Mouse (Mus musculus) spleen, postnatal 4 days (tissue): ENCODE measurements around the gene Prkci.

ENCODE experiments used
- DNase-seq, 2 experiments: peaks; one replicate each; pipeline ENCODE4 v3.0.0; 2022; ENCODE audit warnings: low spot score in 2 of 2

The Prkci gene

DNA sequence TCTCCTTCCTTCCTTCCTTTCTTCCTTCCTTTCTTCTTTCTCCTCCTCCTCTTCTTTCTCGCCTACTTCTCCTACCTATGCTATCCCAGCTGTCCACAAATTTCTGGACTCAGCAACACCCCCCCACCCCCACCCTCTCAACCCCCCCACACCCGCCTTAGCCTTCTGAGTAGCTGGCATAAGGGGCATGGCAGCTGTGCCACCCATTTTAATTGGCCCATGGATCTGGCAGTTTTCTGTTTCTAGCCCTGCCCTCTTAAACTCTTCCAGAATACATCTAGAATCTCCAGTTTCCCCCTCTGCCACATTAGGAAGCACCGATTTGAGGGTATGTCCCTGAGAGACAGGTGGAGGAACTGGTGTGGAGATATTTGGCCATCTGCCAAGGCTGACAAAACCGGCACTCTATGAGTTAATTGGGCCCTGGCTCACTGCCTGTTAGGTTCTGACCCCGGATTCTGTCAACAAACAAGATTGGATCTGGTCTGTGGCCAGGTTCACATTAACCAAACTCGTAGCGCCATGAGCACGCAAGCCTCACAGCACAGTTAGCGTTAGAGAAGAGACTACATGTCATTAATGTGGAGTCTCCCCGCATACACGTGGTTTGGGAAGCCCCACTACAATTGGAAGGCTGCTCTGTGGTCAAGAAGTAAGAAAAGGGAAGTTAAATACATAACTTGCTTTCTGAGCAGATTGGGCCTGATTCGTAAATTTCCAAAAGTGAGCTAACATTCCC lies 88.1 kb downstream of the Prkci start:
- peak; percentile 31 to 66 for DNase-seq

DNA sequence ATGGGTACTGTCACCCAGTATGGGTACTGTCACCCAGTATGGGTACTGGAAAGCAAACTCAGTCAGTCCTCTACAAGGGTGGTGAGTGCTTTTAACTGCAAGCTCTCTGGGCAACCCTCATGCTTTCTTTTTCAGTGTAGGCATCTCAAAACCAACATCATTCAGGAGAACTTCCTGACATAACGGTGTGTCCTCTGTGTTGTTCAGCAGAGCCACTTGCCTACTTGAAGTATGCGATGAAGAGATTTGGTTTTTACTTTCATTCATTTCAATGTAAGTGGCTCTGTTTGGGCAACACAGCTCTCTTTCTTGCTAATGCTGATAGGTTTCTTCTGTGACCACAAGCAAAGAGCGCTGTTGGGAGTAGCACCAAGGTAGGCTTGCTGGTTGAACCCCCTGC lies 89.5 kb downstream of the Prkci start:
- no peak for DNase-seq

DNA sequence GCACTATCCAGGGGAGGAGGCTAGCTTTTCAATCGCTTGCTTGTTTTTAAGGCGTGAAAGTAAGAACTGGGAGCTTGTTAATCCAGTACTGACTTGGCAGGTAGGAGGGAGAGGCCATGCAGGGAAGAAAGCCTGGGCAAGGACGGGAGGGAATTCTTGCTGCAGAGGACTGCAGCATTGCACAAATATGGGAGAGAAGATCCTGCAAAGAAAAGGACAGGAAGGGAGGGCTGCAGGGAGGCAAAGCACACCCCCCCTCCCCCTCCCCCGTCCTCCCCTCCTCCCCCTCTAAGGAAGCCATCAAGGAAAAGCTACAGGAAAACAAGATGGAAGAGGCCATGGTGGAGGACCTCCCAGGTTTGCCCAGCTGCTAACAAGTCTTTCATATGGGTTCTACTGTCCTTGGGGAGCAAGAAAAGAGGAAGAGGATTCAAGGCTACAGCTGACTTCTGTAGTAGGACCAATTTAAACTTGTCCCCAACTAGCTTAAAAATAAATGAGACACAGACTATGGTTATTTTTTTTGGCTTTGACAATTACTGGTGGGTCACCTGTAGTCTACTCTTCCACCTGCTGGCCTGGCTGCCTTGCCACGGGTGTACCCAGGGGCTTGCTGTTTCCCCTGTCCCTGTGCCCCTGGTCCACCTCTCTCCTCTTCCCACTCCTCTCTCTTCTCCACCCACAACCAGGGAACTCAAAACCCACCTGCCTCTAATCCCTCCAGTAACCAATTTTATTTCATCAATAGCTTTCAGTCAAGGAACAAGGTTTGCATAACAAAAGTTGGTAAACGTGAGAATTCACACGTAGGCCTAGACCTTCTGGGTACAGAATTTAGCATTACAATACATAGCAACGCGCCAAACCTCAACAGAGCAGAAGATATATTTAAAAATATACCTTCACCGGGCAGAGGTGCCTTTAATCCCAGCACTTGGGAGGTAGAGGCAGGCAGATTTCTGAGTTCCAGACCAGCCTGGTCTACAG lies 93.5 kb downstream of the Prkci start:
- no peak for DNase-seq

DNA sequence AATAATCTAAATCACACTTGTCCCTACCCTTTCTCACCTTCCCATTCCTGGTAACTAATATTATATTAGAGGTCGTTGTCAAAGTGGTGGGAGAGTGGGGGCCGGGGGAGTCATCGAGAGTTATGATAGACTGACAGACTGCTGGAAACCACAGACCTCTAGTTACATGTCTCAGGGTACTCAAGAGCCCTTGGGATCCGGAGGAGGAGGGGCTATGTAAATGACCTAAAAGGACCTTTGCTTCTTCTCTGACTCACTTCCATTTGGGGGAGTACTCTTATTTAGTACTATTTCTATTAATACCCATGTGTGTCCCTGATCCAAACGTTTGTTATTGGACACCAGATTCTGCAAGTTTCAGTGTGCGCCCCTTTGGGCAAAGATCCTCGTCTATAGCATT lies 94.4 kb downstream of the Prkci start:
- no peak for DNase-seq

DNA sequence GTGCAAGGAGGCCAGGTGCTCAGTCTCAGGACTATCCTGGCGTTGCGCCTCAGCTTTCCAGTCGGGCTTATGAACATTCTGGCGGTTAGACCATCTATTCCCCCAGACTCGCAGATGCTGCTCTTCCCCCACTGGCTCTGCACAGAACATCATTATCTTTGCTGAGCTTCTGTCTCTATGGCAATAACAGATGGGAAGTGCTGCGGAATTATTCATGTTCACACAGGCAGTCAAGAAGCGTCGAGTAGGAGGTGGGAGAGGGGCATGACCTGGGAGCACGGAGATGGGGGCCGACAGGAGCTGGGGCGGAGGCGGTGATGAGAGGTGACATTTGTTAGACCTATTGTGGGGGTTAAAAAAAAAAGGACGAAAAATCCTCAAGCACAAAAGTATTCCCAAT lies 97.6 kb downstream of the Prkci start:
- DNase-seq, result peak in 1 of 2 experiments; percentile 70

DNA sequence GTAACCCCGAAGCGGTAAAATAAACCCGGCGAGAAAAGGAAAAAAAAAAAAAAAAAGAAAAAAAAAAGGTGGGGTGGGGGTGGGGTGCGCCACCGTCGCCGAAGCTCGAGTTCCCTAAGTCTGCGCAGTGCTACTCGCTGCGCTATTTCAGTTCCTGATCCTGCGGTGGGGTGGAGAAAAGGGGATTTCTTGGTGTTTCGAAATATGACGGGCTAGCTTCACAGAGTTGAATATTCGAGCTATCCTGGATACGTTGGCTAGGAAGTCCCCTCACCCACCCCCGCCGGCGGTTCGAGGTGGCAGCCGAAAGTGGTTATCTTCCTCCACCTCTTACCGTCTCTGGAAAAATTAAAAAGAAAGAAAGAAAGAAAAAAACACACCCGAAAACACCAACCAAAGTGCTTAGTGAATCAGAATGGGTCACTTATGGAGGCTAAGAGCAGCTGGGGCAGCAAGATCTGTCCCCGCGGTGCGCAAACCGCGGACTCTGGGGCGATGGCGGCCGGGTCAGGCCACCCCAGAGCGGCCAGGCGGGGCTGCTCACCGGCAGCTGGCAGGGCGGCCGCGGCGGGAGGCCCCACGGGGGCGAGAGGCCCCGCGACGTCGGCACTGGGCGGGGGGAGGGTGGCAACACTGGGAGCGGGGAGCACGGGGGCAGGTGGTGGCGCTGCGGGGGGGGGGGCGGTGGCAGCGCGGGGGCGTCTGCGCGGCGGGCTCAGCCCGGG lies 98.2 kb downstream of the Prkci start:
- peak; percentile 69 to 84 for DNase-seq

DNA sequence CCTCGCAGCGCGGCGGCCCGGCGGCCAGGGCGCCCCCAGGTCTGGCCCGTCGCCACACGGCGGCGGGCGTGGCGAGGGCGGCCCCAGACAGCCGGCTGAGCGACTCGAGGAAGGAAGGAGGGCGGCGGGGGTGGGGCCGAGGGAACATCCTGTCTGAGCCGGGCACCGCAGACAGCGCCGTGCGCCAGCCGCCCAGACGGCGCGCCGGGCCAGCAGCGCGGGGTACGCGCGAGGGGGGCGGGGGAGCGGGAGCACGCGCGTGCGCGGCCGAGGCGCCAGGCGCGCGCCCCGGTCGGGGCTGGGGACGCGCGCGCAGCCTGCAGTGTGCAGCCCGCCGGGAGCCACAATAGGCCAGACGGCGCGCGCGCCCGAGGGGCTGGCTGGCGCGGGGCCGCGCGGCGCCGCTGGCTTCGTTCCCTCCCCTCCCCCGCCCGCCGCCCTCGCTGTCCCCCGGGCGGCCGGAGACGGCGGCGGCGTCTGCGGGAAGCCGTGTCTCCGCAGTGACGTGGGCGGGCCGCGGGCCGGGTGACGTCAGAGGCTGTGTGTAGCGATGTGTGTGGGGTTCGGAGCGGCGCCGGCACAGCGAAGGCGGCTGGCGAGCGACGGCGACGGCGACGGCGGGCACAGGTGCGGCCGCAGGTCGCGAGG lies 99.1 kb downstream of the Prkci start, which contains the start of gene Skil:
Gene Skil (plus strand): TSS at position 528 of the 648 bp plus-strand sequence.
- DNase-seq, result peak; percentile 89 to 93

DNA sequence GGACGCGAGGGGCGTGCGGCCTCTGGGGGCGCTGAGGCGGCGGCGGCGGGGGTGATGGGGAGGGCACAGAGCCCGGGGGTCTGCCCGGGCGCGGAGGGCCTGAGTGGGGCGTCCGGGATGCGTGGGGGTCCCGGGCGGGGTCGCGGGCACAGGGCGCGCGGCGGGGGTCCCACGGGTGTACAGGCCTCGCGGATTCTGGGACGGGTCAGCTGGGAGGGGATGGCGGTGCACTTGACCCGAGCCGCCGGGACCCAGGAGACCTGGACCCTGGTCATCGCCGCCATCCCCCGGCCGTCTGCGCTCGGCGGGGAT lies 99.6 kb downstream of the Prkci start:
- no peak for DNase-seq

DNA sequence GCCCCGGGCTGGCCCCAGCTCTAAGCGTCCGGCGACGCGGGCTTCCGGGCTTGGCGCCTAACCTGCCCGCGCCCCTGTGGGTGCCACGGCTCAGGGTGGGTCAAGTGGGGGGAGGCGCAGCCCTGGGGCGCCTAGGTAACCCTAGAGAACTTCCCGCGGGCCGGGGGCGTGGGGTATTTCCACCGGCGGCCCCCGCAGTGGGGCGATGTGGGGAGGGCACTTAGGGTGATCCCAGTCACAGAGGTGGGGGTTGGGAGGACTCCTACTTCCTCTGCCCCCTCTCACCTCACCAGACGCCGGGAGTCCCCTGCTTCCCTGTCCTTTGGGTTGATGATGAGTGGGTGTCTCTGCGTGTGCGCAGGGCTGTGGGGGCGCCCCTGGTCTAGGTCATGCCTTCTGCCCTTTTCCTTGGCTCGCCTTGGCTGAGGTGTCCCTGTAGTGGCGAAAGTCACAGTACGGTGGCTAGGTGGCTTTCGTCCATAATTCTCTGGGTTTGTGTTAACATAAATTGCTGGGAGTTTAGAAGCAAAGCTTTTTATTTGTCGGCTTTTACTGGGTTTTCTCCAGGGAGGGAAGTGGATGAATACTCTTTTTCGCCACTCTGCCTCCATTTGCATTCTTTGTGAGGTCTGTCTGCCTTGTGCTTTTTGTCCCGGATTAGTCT lies 100.1 kb downstream of the Prkci start:
- peak; percentile 32 to 78 for DNase-seq

DNA sequence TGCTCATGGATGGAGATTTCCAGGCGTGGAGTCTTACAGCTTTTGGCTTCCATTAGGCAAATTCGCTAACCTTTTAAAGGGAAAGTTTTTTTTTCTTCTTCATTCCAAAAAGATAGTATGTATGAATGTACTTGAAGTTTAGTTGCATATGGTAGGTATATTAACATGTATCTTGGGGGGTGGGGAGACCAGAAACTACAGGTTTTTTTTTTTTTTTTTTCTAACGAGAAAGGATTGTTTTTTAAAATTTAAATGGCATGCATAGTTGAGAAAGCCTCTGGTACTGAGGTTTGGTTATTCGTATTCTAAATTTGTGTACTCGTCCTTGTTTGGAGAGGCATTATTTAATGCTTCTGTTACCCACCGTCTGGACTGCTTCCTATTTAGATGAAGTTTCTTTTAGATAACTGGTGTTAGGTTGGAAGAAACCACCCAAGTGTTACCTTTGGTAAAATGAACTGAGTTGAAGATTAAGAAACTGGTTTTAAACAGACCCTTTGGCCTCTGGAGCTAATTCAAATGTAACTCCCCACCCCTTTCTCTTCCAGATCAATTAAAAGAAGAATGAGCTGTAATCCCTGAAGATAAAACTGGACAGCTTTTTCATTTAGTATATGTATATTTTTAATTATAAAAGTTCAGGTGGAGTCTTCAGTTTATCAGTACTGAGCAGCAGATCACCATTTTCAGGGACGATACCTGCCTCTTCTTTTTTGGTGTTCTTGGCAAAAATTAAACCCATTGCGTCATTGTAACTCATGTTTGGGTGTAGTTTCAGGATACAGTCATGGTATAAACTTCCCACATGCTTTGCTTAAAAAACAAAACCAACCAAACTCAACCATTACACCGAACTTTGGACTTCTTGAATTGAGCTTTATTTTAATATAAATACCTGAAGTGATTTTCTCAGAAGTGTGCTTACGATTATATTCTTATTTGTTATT lies 100.9 kb downstream of the Prkci start:
- DNase-seq, result no peak

DNA sequence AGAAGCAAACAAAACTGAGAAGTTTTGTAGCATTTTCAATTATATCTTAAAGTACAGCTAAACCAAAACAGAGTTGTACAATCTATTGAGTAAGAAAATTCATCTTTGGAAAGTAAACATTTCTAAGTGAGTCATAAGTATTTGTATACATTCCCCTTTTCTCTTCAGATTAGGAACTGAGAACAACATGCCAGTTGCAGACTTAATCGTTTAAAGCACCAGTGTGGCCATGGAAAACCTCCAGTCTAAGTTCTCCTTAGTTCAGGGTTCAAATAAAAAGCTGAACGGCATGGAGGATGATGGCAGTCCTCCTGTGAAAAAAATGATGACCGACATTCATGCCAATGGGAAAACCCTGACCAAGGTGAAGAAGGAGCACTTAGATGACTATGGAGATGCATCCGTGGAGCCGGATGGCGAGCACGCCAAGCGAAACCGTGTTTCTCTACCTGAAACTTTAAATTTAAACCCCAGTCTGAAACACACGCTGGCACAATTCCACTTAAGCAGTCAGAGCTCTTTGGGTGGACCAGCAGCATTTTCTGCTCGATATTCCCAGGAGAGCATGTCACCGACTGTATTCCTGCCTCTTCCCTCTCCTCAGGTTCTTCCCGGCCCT lies 101.7 kb downstream of the Prkci start:
- DNase-seq, result no peak

DNA sequence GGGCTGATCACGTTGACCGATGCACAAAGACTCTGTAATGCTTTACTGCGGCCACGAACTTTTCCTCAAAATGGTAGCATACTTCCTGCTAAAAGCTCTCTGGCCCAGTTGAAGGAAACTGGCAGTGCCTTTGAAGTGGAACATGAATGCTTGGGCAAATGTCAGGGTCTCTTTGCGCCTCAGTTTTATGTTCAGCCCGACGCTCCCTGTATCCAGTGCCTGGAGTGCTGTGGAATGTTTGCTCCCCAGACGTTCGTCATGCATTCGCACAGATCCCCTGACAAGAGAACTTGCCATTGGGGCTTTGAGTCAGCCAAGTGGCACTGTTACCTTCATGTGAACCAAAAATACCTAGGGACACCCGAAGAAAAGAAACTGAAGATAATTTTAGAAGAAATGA lies 102.4 kb downstream of the Prkci start:
- no peak for DNase-seq

DNA sequence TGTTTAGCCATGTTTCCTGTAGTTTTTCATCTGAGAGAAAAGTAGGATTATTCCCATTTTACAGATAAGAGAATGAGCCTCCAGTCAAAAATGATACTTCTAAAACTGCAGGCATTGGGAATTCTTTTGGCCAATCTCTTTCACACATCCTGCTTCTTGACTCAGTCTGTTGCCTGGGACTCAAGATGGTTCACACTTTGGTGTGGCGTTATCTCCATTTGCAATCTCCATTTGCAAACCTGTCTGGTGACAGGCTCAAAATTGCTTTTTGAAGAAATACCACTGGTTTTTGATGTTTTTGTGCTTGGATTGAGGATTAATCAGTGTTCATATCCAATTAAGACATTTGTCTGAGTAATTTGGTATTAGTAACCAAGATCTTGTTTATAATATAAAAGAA lies 103.0 kb downstream of the Prkci start:
- no peak for DNase-seq

DNA sequence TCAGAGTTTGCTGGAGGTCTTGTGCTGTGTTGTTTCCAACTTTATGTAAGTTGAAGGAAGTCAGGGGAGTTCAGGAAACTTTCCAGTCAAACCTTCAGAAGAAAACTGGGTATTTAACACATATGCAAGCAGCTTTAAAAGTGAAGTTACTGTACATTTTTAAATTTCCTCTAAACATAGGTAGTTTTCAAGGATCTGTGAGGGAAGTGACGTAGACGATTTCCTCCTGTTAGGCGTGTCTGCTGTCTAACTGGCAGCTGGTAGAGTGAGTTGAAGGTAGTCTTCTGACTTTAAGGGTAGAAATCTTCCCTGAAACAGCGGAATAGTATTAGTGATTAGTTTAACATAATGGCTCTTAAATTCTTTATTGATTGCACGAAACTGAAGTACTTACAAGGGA lies 104.5 kb downstream of the Prkci start:
- no peak for DNase-seq

DNA sequence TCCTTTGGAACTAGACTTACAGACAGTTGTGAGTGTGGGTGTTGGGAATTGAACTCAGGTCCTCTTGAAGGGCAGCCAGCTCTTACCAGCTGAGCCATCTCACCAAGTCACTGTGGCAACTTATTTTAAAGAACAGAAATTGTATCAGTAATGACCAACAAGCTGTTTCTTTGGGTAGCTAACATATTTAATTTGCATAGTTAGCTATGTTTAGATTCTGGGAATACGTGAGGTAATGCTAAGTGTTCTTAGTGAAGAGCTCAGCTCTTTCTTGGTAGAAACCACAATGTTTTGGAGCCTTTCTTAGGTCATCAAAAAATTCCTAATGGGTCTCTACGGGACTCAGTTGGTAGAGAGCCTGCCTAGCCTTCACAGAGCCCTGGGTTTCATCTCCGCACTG lies 105.3 kb downstream of the Prkci start:
- DNase-seq, result no peak
